Mouse (Mus musculus): ENCODE data around the gene Lactb. TPM values are rescaled to one million over a fixed set of nuclear protein-coding genes. Genes with fewer than 3 reads are reported as not detected.
A peak's percentile ranks its signal among the peaks of the same experiment; 100 is the strongest.

Gene Lactb
- total and polyA plus RNA-seq, 3 experiments: 27.0 to 108 (median 36.9) TPM

GRCm38 (mm10) chr9:66952321-66952720 is 23.0 kb downstream of the Lactb start:
- Histone ChIP-seq H3K9me3 (replicated peaks; ENCODE audit: insufficient read depth, low read length) (no peaks in the 10 kb centered on the region), H3K79me2 (ENCODE audit: control insufficient read depth, insufficient read depth, low read length, poor library complexity) (no peaks in the 10 kb centered on the region), H3K27me3 (ENCODE audit: control insufficient read depth in 1 of 2, insufficient read depth in 2 of 2, low read length in 2 of 2) (no peaks in the 10 kb centered on the region), H3K9ac (ENCODE audit: control insufficient read depth, low read depth, low read length, poor library complexity, severe bottlenecking) (no peak overlapping the region), H3K4me3 (ENCODE audit: control insufficient read depth in 1 of 2, insufficient read depth in 1 of 2, low read depth in 2 of 2, low read length in 2 of 2) (no peak overlapping the region), H3K36me3 (ENCODE audit: control insufficient read depth in 1 of 2, insufficient read depth in 2 of 2, low read length in 2 of 2) (peaks cover 7 to 18% of the 10 kb centered on the region in 2 experiments), H3K4me1 (ENCODE audit: control insufficient read depth in 1 of 2, insufficient read depth in 2 of 2, low read length in 2 of 2) (no peaks in the 10 kb centered on the region; a peak in 1 of 4 replicates), H3K27ac (ENCODE audit: control insufficient read depth, low read depth, low read length) (no peak overlapping the region)
- TF ChIP-seq MAZ (IDR thresholded peaks at IDR 0.05; ENCODE audit: low read depth, low read length) (no peak), HCFC1 (IDR thresholded peaks at IDR 0.05; ENCODE audit: low read depth, low read length) (no peak), RCOR1 (IDR thresholded peaks at IDR 0.05; ENCODE audit: low read depth, low read length) (no peak), ELF1 (IDR thresholded peaks at IDR 0.05; ENCODE audit: low read depth, low read length) (no peak), GABPA (IDR thresholded peaks at IDR 0.05; ENCODE audit: low read depth, low read length) (no peak), USF2 (IDR thresholded peaks at IDR 0.05; ENCODE audit: borderline replicate concordance in 1 of 2, insufficient read depth in 1 of 2, low read depth in 1 of 2, low read length in 2 of 2) (no peak), JUND (IDR thresholded peaks at IDR 0.05; ENCODE audit: low read depth, low read length) (no peak)
- no peak for DNase-seq (ENCODE audit: low read depth, low spot score)

GRCm38 (mm10) chr9:66948536-66948935 is 26.7 kb downstream of the Lactb start:
- H3K9me3 ChIP-seq (replicated peaks; ENCODE audit: insufficient read depth, low read length): no peaks in the 10 kb centered on the region

GRCm38 (mm10) chr9:66945647-66946641 is 29.3 kb downstream of the Lactb start, which contains the start of gene Rps27l:
TSS of gene Rps27l (plus strand) at chr9:66946086.
- Histone ChIP-seq H3K36me3 (ENCODE audit: control insufficient read depth in 1 of 2, insufficient read depth in 2 of 2, low read length in 2 of 2) (peaks cover 9 to 18% of the 10 kb centered on the region in 2 experiments), H3K9me3 (replicated peaks; ENCODE audit: insufficient read depth, low read length) (no peaks in the 10 kb centered on the region), H3K4me3 (ENCODE audit: control insufficient read depth in 1 of 2, insufficient read depth in 1 of 2, low read depth in 2 of 2, low read length in 2 of 2) (peak within 1 kb of the TSS; percentile 86 to 93), H3K4me1 (ENCODE audit: control insufficient read depth in 1 of 2, insufficient read depth in 2 of 2, low read length in 2 of 2) (peaks cover 3 to 4% of the 10 kb centered on the region in 2 experiments; a peak in 2 of 4 replicates), H3K27ac (ENCODE audit: control insufficient read depth, low read depth, low read length) (peak within 1 kb of the TSS; percentile 73), H3K9ac (ENCODE audit: control insufficient read depth, low read depth, low read length, poor library complexity, severe bottlenecking) (peak within 1 kb of the TSS; percentile 95), H3K79me2 (ENCODE audit: control insufficient read depth, insufficient read depth, low read length, poor library complexity) (peaks cover 9% of the 10 kb centered on the region), H3K27me3 (ENCODE audit: control insufficient read depth in 1 of 2, insufficient read depth in 2 of 2, low read length in 2 of 2) (no peaks in the 10 kb centered on the region)
- DNase-seq (ENCODE audit: low read depth, low spot score): peak; percentile 98
- no peak for TF ChIP-seq BHLHE40 (IDR thresholded peaks at IDR 0.05; ENCODE audit: borderline replicate concordance, low read depth, low read length)
- no peak for TF ChIP-seq USF2 (IDR thresholded peaks at IDR 0.05; ENCODE audit: borderline replicate concordance in 1 of 2, insufficient read depth in 1 of 2, low read depth in 1 of 2, low read length in 2 of 2)
- peak; percentile 63; the same call in 1 of the 2 replicates for TF ChIP-seq UBTF (IDR thresholded peaks at IDR 0.05; ENCODE audit: borderline replicate concordance, insufficient read depth, low read depth, low read length)
- no peak for TF ChIP-seq ZNF384 (IDR thresholded peaks at IDR 0.05; ENCODE audit: low read depth, low read length)
- TF ChIP-seq JUND (IDR thresholded peaks at IDR 0.05; ENCODE audit: low read depth, low read length): no peak
- TF ChIP-seq TCF12 (IDR thresholded peaks at IDR 0.05; ENCODE audit: low read depth, low read length): peak; percentile 85
- TF ChIP-seq CHD1 (IDR thresholded peaks at IDR 0.05; ENCODE audit: low read depth, low read length): no peak; the same call in 1 of the 2 replicates
- TF ChIP-seq ETS1 (IDR thresholded peaks at IDR 0.05; ENCODE audit: low read depth, low read length): peak; percentile 51; the same call in 1 of the 2 replicates
- TF ChIP-seq MAX (IDR thresholded peaks at IDR 0.05; ENCODE audit: low read length): no peak
- no peak for TF ChIP-seq RCOR1 (IDR thresholded peaks at IDR 0.05; ENCODE audit: low read depth, low read length)
- no peak for TF ChIP-seq SMC3 (IDR thresholded peaks at IDR 0.05; ENCODE audit: low read depth, low read length)
- peak; percentile 73 for TF ChIP-seq MYC (IDR thresholded peaks at IDR 0.05; ENCODE audit: low read depth, low read length)
- TF ChIP-seq MEF2A (IDR thresholded peaks at IDR 0.05; ENCODE audit: extremely low read depth, insufficient replicate concordance, low read depth, low read length, poor library complexity, severe bottlenecking): no peak
- TF ChIP-seq GABPA (IDR thresholded peaks at IDR 0.05; ENCODE audit: low read depth, low read length): peak; percentile 47; the same call in 1 of the 2 replicates

More at GRCm38 (mm10) chr9:66948536-66948935, 26.7 kb downstream of the Lactb start:
- no peak overlapping the region for H3K27ac ChIP-seq (ENCODE audit: control insufficient read depth, low read depth, low read length)
- peaks cover 9% of the 10 kb centered on the region for H3K79me2 ChIP-seq (ENCODE audit: control insufficient read depth, insufficient read depth, low read length, poor library complexity)
- H3K9ac ChIP-seq (ENCODE audit: control insufficient read depth, low read depth, low read length, poor library complexity, severe bottlenecking): no peak overlapping the region
- TF ChIP-seq ZC3H11A (IDR thresholded peaks at IDR 0.05; ENCODE audit: low read depth, low read length): no peak
- TF ChIP-seq USF1 (IDR thresholded peaks at IDR 0.05; ENCODE audit: low read depth, low read length): no peak
- TF ChIP-seq NELFE (IDR thresholded peaks at IDR 0.05; ENCODE audit: low read depth, low read length): no peak
- TF ChIP-seq SMC3 (IDR thresholded peaks at IDR 0.05; ENCODE audit: low read depth, low read length): no peak
- no peak for TF ChIP-seq POLR2A (IDR thresholded peaks at IDR 0.05; ENCODE audit: control insufficient read depth in 1 of 2, insufficient read depth in 1 of 2, low read depth in 1 of 2, low read length in 2 of 2, poor library complexity in 1 of 2)
- TF ChIP-seq MYB (IDR thresholded peaks at IDR 0.05; ENCODE audit: low read depth, low read length): no peak
- no peak for TF ChIP-seq BHLHE40 (IDR thresholded peaks at IDR 0.05; ENCODE audit: borderline replicate concordance, low read depth, low read length)
- no peak for TF ChIP-seq CHD1 (IDR thresholded peaks at IDR 0.05; ENCODE audit: low read depth, low read length)
- TF ChIP-seq CHD2 (IDR thresholded peaks at IDR 0.05; ENCODE audit: low read length): no peak
- H3K36me3 ChIP-seq (ENCODE audit: control insufficient read depth in 1 of 2, insufficient read depth in 2 of 2, low read length in 2 of 2): peaks cover 9 to 18% of the 10 kb centered on the region in 2 experiments
- DNase-seq (ENCODE audit: low read depth, low spot score): no peak
- H3K4me3 ChIP-seq (ENCODE audit: control insufficient read depth in 1 of 2, insufficient read depth in 1 of 2, low read depth in 2 of 2, low read length in 2 of 2): no peak overlapping the region
- no peaks in the 10 kb centered on the region for H3K27me3 ChIP-seq (ENCODE audit: control insufficient read depth in 1 of 2, insufficient read depth in 2 of 2, low read length in 2 of 2)
- peaks cover 3 to 4% of the 10 kb centered on the region in 2 experiments; a peak in 2 of 4 replicates for H3K4me1 ChIP-seq (ENCODE audit: control insufficient read depth in 1 of 2, insufficient read depth in 2 of 2, low read length in 2 of 2)
